Comparison of ENCODE assay signal across 21 mouse cellular contexts in genomic region chr1:79756417-79756816, GRCm38 (mm10). TPM values are rescaled to one million over a fixed set of nuclear protein-coding genes. Genes with fewer than 3 reads are reported as not detected.
DNase-seq lines count a peak whose midpoint lies in the region; ATAC-seq lines count a peak whose summit lies in the region.
"Had no signal": no experiment of that assay in that cellular context is flagged by ENCODE, and none has a peak within 500 bp of the region (broad histone marks: within the 10 kb centered on the region; RNA-seq: fewer than 3 reads in every experiment).

No protein-coding gene starts in this region.

- DNase-seq in adrenal gland, postnatal 10 days, result peak; percentile 39
- DNase-seq in adrenal gland, adult 8-10 months, result no peak
- no peak for DNase-seq in heart, embryonic 10.5 days (ENCODE audit: low spot score)
- DNase-seq in kidney, postnatal 25 days, result peak; percentile 41 to 54
- no peak for DNase-seq in kidney, postnatal 10 days
- peak; percentile 17 for DNase-seq in gastrocnemius, postnatal 10 days
- DNase-seq in testis, postnatal 14 days (ENCODE audit: low spot score), result no peak
- DNase-seq: cerebellum, postnatal 10 days; forebrain, postnatal 0 days; layer of hippocampus, adult 9-11 months; thymus, postnatal 25 days had no signal

- H3K36me3 ChIP-seq in heart, embryonic 15.5 days, result no peaks in the 10 kb centered on the region
- no peaks in the 10 kb centered on the region for H3K36me3 ChIP-seq in heart, embryonic 10.5 days
- H3K36me3 ChIP-seq: limb, embryonic 10.5 days; liver, embryonic 12.5 days had no signal

- no peaks in the 10 kb centered on the region for H3K9me3 ChIP-seq in heart, embryonic 15.5 days (replicated peaks)
- H3K9me3 ChIP-seq in heart, embryonic 10.5 days, result no peaks in the 10 kb centered on the region
- H3K9me3 ChIP-seq: forebrain, embryonic 10.5 days; G1E; limb, embryonic 10.5 days; liver, embryonic 12.5 days; midbrain, embryonic 12.5 days; neural tube, embryonic 12.5 days had no signal

- H3K4me2 ChIP-seq in heart, embryonic 15.5 days, result no peak overlapping the region
- H3K4me2 ChIP-seq: liver, embryonic 12.5 days; lung, embryonic 14.5 days; midbrain, embryonic 12.5 days; neural tube, embryonic 12.5 days had no signal

- H3K4me1 ChIP-seq in heart, embryonic 15.5 days (replicated peaks), result peaks cover 28% of the 10 kb centered on the region
- H3K4me1 ChIP-seq in heart, embryonic 10.5 days, result peaks cover 32% of the 10 kb centered on the region

- 88% methylated on average over 5 of the region's 5 CpGs for WGBS in heart, embryonic 15.5 days
- WGBS in heart, embryonic 10.5 days, result 91% methylated on average over 5 of the region's 5 CpGs

- H3K4me3 ChIP-seq in heart, embryonic 15.5 days, result no peak overlapping the region
- H3K4me3 ChIP-seq in heart, embryonic 10.5 days, result no peak overlapping the region
- H3K4me3 ChIP-seq: forebrain, embryonic 10.5 days; left cerebral cortex, adult 2 months; limb, embryonic 10.5 days; liver, embryonic 12.5 days; midbrain, embryonic 12.5 days; neural tube, embryonic 12.5 days had no signal

- H3K27me3 ChIP-seq in heart, embryonic 15.5 days, result no peaks in the 10 kb centered on the region
- no peaks in the 10 kb centered on the region for H3K27me3 ChIP-seq in heart, embryonic 10.5 days (ENCODE audit: insufficient read depth, poor library complexity, severe bottlenecking)
- H3K27me3 ChIP-seq: liver, embryonic 12.5 days; midbrain, embryonic 12.5 days; neural tube, embryonic 12.5 days had no signal

- H3K9ac ChIP-seq in heart, embryonic 15.5 days, result no peak overlapping the region
- H3K9ac ChIP-seq: forebrain, postnatal 0 days; liver, embryonic 12.5 days; lung, embryonic 14.5 days; midbrain, embryonic 12.5 days; neural tube, embryonic 12.5 days had no signal

- ATAC-seq in heart, embryonic 15.5 days (replicated peaks; ENCODE audit: insufficient number of reproducible peaks, insufficient read depth, low FRiP score, low read depth), result no peak
- ATAC-seq: activated CD4-positive, CD25-positive, alpha-beta regulatory T cell, adult 4 months; forebrain, postnatal 0 days; liver, embryonic 12.5 days had no signal

- H3K27ac ChIP-seq in heart, embryonic 15.5 days, result 0 out of 2 replicates have a peak overlapping the region, but pooled peaks have one; percentile 53
- H3K27ac ChIP-seq in heart, embryonic 10.5 days, result no peak overlapping the region
- H3K27ac ChIP-seq: forebrain, embryonic 10.5 days; left cerebral cortex, adult 2 months; limb, embryonic 10.5 days; liver, embryonic 12.5 days; midbrain, embryonic 12.5 days; neural tube, embryonic 12.5 days had no signal

RNA-seq across cellular contexts. Expression of gene Mrpl44, which starts 19.4 kb away (rescaled TPM):
- 10 to 100 TPM; 54.3 to 59.4 TPM for total RNA-seq in adrenal gland, postnatal 10 days (2021)
- 10 to 100 TPM; 47.6 to 68.9 (median 55.5) TPM for total RNA-seq in adrenal gland, adult 8-10 months (2022)
- 46.6 and 47.6 TPM in 2 replicates for polyA plus RNA-seq in heart, embryonic 15.5 days (2015; fragmentation: Nextera tagmentation; extraction: Ambion mirVana)
- 53.1 and 58.9 TPM in 2 replicates for polyA plus RNA-seq in heart, embryonic 10.5 days (2016; fragmentation: Nextera tagmentation; extraction: Ambion mirVana)
- 10 to 100 TPM; 35.7 to 39.1 TPM for total RNA-seq in gastrocnemius, postnatal 10 days (2021)

RNA-seq across cellular contexts. Expression of gene Wdfy1, which starts 19.5 kb away (rescaled TPM):
- 10 to 100 TPM; 35.4 to 40.8 TPM for total RNA-seq in adrenal gland, postnatal 10 days (2021)
- total RNA-seq in adrenal gland, adult 8-10 months (2022), result 10 to 100 TPM; 49.9 to 67.8 (median 54.9) TPM
- polyA plus RNA-seq in heart, embryonic 15.5 days (2015; fragmentation: Nextera tagmentation; extraction: Ambion mirVana), result 32.0 and 32.2 TPM in 2 replicates
- 25.1 and 25.5 TPM in 2 replicates for polyA plus RNA-seq in heart, embryonic 10.5 days (2016; fragmentation: Nextera tagmentation; extraction: Ambion mirVana)
- total RNA-seq in gastrocnemius, postnatal 10 days (2021), result 10 to 100 TPM; 16.6 to 18.7 TPM

Comparison
In these comparisons a context has a peak if more than half of its experiments do, and no peak if none do; other contexts are left out.
1. DNase-seq: peak in adrenal gland, postnatal 10 days (single experiment), kidney, postnatal 25 days (2 of 2) and gastrocnemius, postnatal 10 days (single experiment); none in adrenal gland, adult 8-10 months (single experiment), heart, embryonic 10.5 days (single experiment), kidney, postnatal 10 days (single experiment) and testis, postnatal 14 days (single experiment).